Mouse (Mus musculus) testis, adult 2 months (tissue): ENCODE measurements around the gene Thap11. TPM values are rescaled to one million over a fixed set of nuclear protein-coding genes. Genes with fewer than 3 reads are reported as not detected.
A peak's percentile ranks its signal among the peaks of the same experiment; 100 is the strongest.

Experiments used
- H3K27ac ChIP-seq: fragments of 200-500 bp; 2 replicates; pipeline ENCODE4 v1.5.1; 2012; ENCODE audit warnings: low read depth, low read length; ENCODE audit not compliant: control insufficient read depth, insufficient read depth
- H3K27me3 ChIP-seq: fragments of 200-500 bp; 2 replicates; pipeline ENCODE4 v1.6.1; 2012; ENCODE audit warnings: mild to moderate bottlenecking, low read length, moderate library complexity; ENCODE audit not compliant: control insufficient read depth, insufficient read depth
- H3K36me3 ChIP-seq: fragments of 200-500 bp; 2 replicates; pipeline ENCODE4 v1.6.1; 2012; ENCODE audit warnings: mild to moderate bottlenecking, low read length; ENCODE audit not compliant: control insufficient read depth, insufficient read depth
- H3K4me1 ChIP-seq: fragments of 200-500 bp; 2 replicates; pipeline ENCODE4 v1.6.1; 2012; ENCODE audit warnings: low read length; ENCODE audit not compliant: control insufficient read depth, insufficient read depth
- H3K4me3 ChIP-seq: fragments of 200-500 bp; 2 replicates; pipeline ENCODE4 v1.5.1; 2012; ENCODE audit warnings: low read depth, mild to moderate bottlenecking, low read length, moderate library complexity, mixed read lengths; ENCODE audit not compliant: control insufficient read depth
- CTCF ChIP-seq: fragments of 200-500 bp; IDR thresholded peaks from 2 replicates; pipeline ENCODE4 v1.5.1; 2012; ENCODE audit warnings: low read depth, mild to moderate bottlenecking, inconsistent platforms, low read length, moderate library complexity; ENCODE audit not compliant: control insufficient read depth, insufficient read depth, insufficient replicate concordance
- POLR2A ChIP-seq: fragments of 200-500 bp; IDR thresholded peaks from 2 replicates; pipeline ENCODE4 v1.6.1; 2012; ENCODE audit warnings: low read depth, mild to moderate bottlenecking, inconsistent platforms, low read length, moderate library complexity; ENCODE audit not compliant: control insufficient read depth
- polyA plus RNA-seq: library from polyadenylated mRNA; depleted of rRNA; stranded (reverse); fragments of >200 nt; gene quantifications from 2 replicates; pipeline ENCODE4 v1.2.3, GENCODE M21; 2012

Gene Thap11
- polyA plus RNA-seq, 1 experiment, result 13.1 TPM

GRCm38 (mm10) chr8:105811543-105811942 lies 43.4 kb upstream of the Thap11 start:
- Histone ChIP-seq H3K4me1 (no peaks in the 10 kb centered on the region), H3K27ac (no peak overlapping the region), H3K4me3 (no peak overlapping the region), H3K27me3 (no peaks in the 10 kb centered on the region), H3K36me3 (no peaks in the 10 kb centered on the region)
- no peak for TF ChIP-seq CTCF
- TF ChIP-seq POLR2A, result no peak

DNA sequence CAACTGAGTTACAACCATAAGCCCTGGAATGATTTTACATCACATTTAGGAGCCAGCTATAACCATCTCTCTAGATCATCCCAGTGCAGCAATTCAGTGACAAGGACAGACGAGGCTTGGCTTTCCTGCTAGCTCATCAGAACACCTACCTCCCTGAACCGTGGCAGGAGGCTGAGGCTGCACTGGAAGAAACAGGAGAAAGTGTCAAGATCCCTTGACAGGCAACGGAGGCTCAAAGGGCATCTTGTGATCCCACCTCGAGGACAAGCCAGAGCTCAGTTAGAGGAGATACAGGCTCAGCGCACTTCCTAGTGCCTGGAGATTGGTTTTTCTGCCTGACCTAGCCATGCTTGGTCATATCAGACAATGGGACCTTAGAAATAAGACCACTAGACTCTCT lies 42.4 kb upstream of the Thap11 start:
- no peak overlapping the region for H3K4me3 ChIP-seq

GRCm38 (mm10) chr8:105813241-105813640 lies 41.7 kb upstream of the Thap11 start:
- no peaks in the 10 kb centered on the region for H3K27me3 ChIP-seq
- no peaks in the 10 kb centered on the region for H3K36me3 ChIP-seq
- TF ChIP-seq POLR2A, result no peak
- TF ChIP-seq CTCF, result no peak
- no peak overlapping the region for H3K4me3 ChIP-seq
- no peak overlapping the region for H3K27ac ChIP-seq
- no peaks in the 10 kb centered on the region for H3K4me1 ChIP-seq

More for the DNA sequence above, 42.4 kb upstream of the Thap11 start:
- Histone ChIP-seq H3K36me3 (no peaks in the 10 kb centered on the region), H3K27ac (no peak overlapping the region), H3K4me1 (no peaks in the 10 kb centered on the region), H3K27me3 (no peaks in the 10 kb centered on the region)
- TF ChIP-seq CTCF (no peak), POLR2A (no peak)

GRCm38 (mm10) chr8:105819659-105820058 lies 35.3 kb upstream of the Thap11 start:
- no peak overlapping the region for H3K4me3 ChIP-seq
- H3K36me3 ChIP-seq, result no peaks in the 10 kb centered on the region; the same call in 1 of the 2 replicates
- no peak for TF ChIP-seq POLR2A
- no peak for TF ChIP-seq CTCF
- no peaks in the 10 kb centered on the region for H3K27me3 ChIP-seq
- no peaks in the 10 kb centered on the region for H3K4me1 ChIP-seq
- H3K27ac ChIP-seq, result no peak overlapping the region

DNA sequence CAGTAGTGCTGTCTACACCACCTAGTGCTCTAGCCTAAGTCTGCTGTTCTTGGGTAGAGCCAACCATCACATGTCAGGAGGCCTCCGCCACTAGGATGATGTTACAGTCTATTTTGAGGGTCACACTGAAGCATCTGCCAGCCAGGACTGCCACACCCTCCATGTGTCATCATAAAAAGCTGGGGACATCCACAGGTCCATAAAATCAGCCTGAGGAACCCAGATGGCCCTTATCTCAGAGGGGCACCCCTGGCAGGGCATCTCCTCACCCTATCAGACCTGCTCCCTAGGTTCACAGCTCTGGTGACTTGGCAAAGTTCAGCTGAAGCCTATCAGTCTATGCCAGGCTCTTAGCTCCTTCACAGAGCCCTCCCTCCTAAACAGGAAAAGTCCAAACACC lies 34.0 kb upstream of the Thap11 start:
- H3K4me1 ChIP-seq, result no peaks in the 10 kb centered on the region
- no peak for TF ChIP-seq CTCF
- TF ChIP-seq POLR2A, result no peak
- no peaks in the 10 kb centered on the region for H3K27me3 ChIP-seq
- no peak overlapping the region for H3K27ac ChIP-seq
- no peaks in the 10 kb centered on the region; the same call in 1 of the 2 replicates for H3K36me3 ChIP-seq
- H3K4me3 ChIP-seq, result no peak overlapping the region

DNA sequence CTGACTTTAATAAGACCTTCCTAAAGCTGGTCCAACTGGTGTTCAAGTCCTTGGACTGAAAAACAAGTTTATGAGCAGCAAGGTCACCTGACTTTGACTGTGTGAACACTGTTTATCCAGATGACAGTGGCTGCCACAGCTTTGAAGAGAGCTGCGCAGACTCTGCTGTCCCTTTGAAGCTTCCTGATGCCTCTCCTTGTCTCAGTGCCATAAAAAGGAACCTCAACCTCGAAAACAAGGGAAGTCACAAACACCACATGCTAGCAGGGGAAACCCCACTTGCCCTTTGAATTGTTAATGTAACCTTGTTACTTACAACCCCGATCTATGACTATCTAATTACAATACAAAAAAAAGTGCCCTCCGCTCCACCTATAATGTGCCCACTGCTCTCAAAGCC lies 29.4 kb upstream of the Thap11 start:
- TF ChIP-seq POLR2A (no peak), CTCF (no peak)
- Histone ChIP-seq H3K36me3 (no peaks in the 10 kb centered on the region; the same call in 1 of the 2 replicates), H3K27me3 (no peaks in the 10 kb centered on the region), H3K4me1 (peaks cover 2% of the 10 kb centered on the region; the same call in 1 of the 2 replicates), H3K27ac (no peak overlapping the region; the same call in 1 of the 2 replicates), H3K4me3 (peak overlapping the region; percentile 91)

- peaks cover 2% of the 10 kb centered on the region; the same call in 1 of the 2 replicates for H3K4me1 ChIP-seq
- TF ChIP-seq CTCF, result no peak
- no peak for TF ChIP-seq POLR2A
- peak overlapping the region; percentile 91 for H3K4me3 ChIP-seq
- H3K27me3 ChIP-seq, result no peaks in the 10 kb centered on the region
- H3K36me3 ChIP-seq, result no peaks in the 10 kb centered on the region; the same call in 1 of the 2 replicates
- H3K27ac ChIP-seq, result peak overlapping the region; percentile 99
Measured at GRCm38 (mm10) chr8:105826379-105826778, 28.6 kb upstream of the Thap11 start.
